Mouse (Mus musculus): ENCODE measurements at regions not wholly inside any gene's neighbourhood (a gene's known extent, or its start where the extent isn't known, plus 50 kb on each side); places are given as distances from the start of the nearest gene placed in this dataset.

DNA sequence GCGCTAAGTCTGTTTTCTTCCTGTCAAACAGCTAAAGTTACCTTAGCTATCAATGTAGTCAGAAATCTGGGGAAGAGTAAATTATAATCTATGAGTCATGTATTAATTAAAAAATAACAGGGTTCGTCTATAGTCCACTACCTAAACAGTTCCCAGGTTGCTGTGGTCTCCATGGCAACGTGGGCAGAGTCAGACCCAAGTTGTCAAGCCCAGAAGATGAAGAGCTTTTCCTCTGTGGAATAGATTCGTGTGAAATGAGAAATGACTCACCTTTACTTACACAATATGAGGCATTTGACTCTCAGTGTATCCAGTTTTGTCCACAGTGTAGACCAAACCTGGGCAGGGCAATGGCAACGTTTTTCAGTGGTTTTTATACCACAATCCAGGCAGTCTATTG is 149.2 kb downstream of the Tmem17 start:
- H3K79me2 ChIP-seq (ENCODE audit: control insufficient read depth, insufficient read depth), result no peaks in the 10 kb centered on the region
- H3K4me2 ChIP-seq (ENCODE audit: low read depth), result no peak overlapping the region
- H3K36me3 ChIP-seq (ENCODE audit: control insufficient read depth, insufficient read depth), result no peaks in the 10 kb centered on the region
- no peak overlapping the region for H3K4me3 ChIP-seq
- H3K27me3 ChIP-seq (ENCODE audit: control insufficient read depth, insufficient read depth, insufficient read length), result no peaks in the 10 kb centered on the region
- no peak for TF ChIP-seq USF1 (IDR thresholded peaks at IDR 0.05; ENCODE audit: low read depth)
- TF ChIP-seq MYOG (IDR thresholded peaks at IDR 0.05; ENCODE audit: control insufficient read depth in 1 of 3, insufficient read depth in 1 of 3, insufficient read length in 2 of 3, low read depth in 2 of 3), result no peak
- no peak for TF ChIP-seq MAX (IDR thresholded peaks at IDR 0.05; ENCODE audit: low read depth)
- TF ChIP-seq POLR2AphosphoS2 (IDR thresholded peaks at IDR 0.05; ENCODE audit: insufficient read length, low read depth), result no peak
- TF ChIP-seq SRF (IDR thresholded peaks at IDR 0.05; ENCODE audit: control insufficient read depth, insufficient read length, low read depth), result no peak
- no peak for TF ChIP-seq CEBPB (IDR thresholded peaks at IDR 0.05; ENCODE audit: insufficient read depth, poor library complexity, severe bottlenecking)
- TF ChIP-seq POLR2A (IDR thresholded peaks at IDR 0.05; ENCODE audit: insufficient read length, low read depth), result no peak
- no peak for TF ChIP-seq REST (IDR thresholded peaks at IDR 0.05; ENCODE audit: insufficient read depth, insufficient read length)
- no peak for TF ChIP-seq MYOD1 (IDR thresholded peaks at IDR 0.05; ENCODE audit: control insufficient read depth in 1 of 3, insufficient read length in 2 of 3, low read depth in 2 of 3)
- no peak overlapping the region for H3ac ChIP-seq (ENCODE audit: control insufficient read depth, insufficient read length)

DNA sequence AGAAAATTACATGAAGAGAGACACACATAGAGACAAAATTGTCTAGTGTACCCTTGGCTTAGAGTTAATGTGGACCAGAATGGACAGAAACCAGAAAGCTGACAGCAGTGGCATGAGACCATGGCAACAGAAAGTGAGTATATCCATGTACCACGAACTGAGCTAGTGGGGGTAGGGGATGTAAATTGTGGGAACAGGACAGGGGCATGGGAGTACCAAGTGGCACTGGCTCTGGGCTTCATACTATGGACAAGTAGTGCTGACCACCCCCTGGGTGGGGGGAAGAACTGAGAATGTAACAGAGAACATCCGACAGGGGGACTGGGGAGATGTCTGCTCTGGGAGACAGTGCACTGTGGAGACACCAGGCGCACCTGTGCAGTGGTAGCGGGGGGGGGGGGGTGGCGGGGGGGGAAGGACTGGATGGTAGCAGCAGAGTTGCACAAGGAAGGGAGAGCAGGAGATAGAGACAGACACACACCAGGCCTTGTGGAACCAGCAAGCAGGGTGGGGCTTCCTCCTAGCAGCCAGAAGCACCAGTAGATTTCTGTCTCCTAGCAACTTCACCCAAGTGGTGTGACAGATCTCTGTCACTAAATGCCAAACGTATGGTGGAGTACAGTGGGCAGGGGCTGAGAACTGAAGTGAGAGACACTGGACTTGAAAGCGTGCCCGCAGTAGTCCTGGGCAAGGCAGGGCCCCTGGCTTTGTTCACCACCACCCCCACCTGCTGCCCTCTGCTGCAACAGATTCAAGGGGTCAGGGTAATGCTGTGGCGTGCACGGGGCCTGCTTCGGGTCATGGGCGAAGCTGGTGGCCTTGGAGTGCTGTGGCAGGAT is 150.0 kb downstream of the Tmem17 start:
- H3K27me3 ChIP-seq (ENCODE audit: control insufficient read depth, insufficient read depth, insufficient read length), result no peaks in the 10 kb centered on the region

DNA sequence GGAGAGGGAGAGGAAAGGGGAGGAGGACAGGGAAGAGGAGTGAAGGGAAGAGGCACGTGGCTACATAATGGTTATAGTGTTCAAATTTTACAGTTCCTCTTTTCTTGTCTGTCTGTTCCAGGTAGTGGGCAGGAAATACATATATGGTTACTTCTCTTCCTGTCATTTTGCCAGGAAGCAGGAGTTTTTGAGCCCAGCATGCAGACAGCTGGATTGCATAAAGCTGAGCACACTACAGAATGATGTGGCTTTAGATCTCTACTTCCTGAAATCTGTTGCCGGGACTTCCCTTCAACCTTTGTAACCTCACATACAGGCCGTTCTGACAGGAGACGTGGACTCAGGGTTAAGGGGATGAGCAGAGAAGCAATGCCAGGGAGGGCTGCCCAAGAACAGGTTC is 154.1 kb downstream of the Tmem17 start:
- H3ac ChIP-seq (ENCODE audit: control insufficient read depth, insufficient read length), result no peak overlapping the region
- no peaks in the 10 kb centered on the region for H3K36me3 ChIP-seq (ENCODE audit: control insufficient read depth, insufficient read depth)
- no peaks in the 10 kb centered on the region for H3K27me3 ChIP-seq (ENCODE audit: control insufficient read depth, insufficient read depth, insufficient read length)
- H3K79me2 ChIP-seq (ENCODE audit: control insufficient read depth, insufficient read depth), result no peaks in the 10 kb centered on the region
- TF ChIP-seq SRF (IDR thresholded peaks at IDR 0.05; ENCODE audit: control insufficient read depth, insufficient read length, low read depth) (no peak), CEBPB (IDR thresholded peaks at IDR 0.05; ENCODE audit: insufficient read depth, poor library complexity, severe bottlenecking) (no peak), POLR2A (IDR thresholded peaks at IDR 0.05; ENCODE audit: insufficient read length, low read depth) (no peak), REST (IDR thresholded peaks at IDR 0.05; ENCODE audit: insufficient read depth, insufficient read length) (no peak), TCF12 (IDR thresholded peaks at IDR 0.05; ENCODE audit: insufficient read depth, poor library complexity, severe bottlenecking) (no peak), MYOD1 (IDR thresholded peaks at IDR 0.05; ENCODE audit: control insufficient read depth in 1 of 3, insufficient read length in 2 of 3, low read depth in 2 of 3) (no peak), E2F4 (IDR thresholded peaks at IDR 0.05; ENCODE audit: insufficient read depth) (no peak), MYOG (IDR thresholded peaks at IDR 0.05; ENCODE audit: control insufficient read depth in 1 of 3, insufficient read depth in 1 of 3, insufficient read length in 2 of 3, low read depth in 2 of 3) (no peak), USF1 (IDR thresholded peaks at IDR 0.05; ENCODE audit: low read depth) (no peak)
- no peak overlapping the region for H3K4me2 ChIP-seq (ENCODE audit: low read depth)
- H3K4me3 ChIP-seq, result no peak overlapping the region

More for the DNA sequence above, 150.0 kb downstream of the Tmem17 start:
- Histone ChIP-seq H3K4me2 (ENCODE audit: low read depth) (no peak overlapping the region), H3K36me3 (ENCODE audit: control insufficient read depth, insufficient read depth) (no peaks in the 10 kb centered on the region), H3K79me2 (ENCODE audit: control insufficient read depth, insufficient read depth) (no peaks in the 10 kb centered on the region), H3K4me3 (no peak overlapping the region), H3ac (ENCODE audit: control insufficient read depth, insufficient read length) (no peak overlapping the region)
- TF ChIP-seq POLR2AphosphoS2 (IDR thresholded peaks at IDR 0.05; ENCODE audit: insufficient read length, low read depth), result no peak
- no peak for TF ChIP-seq POLR2A (IDR thresholded peaks at IDR 0.05; ENCODE audit: insufficient read length, low read depth)
- no peak for TF ChIP-seq TCF12 (IDR thresholded peaks at IDR 0.05; ENCODE audit: insufficient read depth, poor library complexity, severe bottlenecking)
- TF ChIP-seq CEBPB (IDR thresholded peaks at IDR 0.05; ENCODE audit: insufficient read depth, poor library complexity, severe bottlenecking), result no peak
- no peak for TF ChIP-seq REST (IDR thresholded peaks at IDR 0.05; ENCODE audit: insufficient read depth, insufficient read length)
- no peak for TF ChIP-seq SRF (IDR thresholded peaks at IDR 0.05; ENCODE audit: control insufficient read depth, insufficient read length, low read depth)
- no peak for TF ChIP-seq MAX (IDR thresholded peaks at IDR 0.05; ENCODE audit: low read depth)
- TF ChIP-seq TCF3 (IDR thresholded peaks at IDR 0.05; ENCODE audit: insufficient read length, low read depth), result no peak
- no peak for TF ChIP-seq USF1 (IDR thresholded peaks at IDR 0.05; ENCODE audit: low read depth)
- no peak for TF ChIP-seq MYOD1 (IDR thresholded peaks at IDR 0.05; ENCODE audit: control insufficient read depth in 1 of 3, insufficient read length in 2 of 3, low read depth in 2 of 3)
- TF ChIP-seq MYOG (IDR thresholded peaks at IDR 0.05; ENCODE audit: control insufficient read depth in 1 of 3, insufficient read depth in 1 of 3, insufficient read length in 2 of 3, low read depth in 2 of 3), result no peak
- no peak for TF ChIP-seq E2F4 (IDR thresholded peaks at IDR 0.05; ENCODE audit: insufficient read depth)

DNA sequence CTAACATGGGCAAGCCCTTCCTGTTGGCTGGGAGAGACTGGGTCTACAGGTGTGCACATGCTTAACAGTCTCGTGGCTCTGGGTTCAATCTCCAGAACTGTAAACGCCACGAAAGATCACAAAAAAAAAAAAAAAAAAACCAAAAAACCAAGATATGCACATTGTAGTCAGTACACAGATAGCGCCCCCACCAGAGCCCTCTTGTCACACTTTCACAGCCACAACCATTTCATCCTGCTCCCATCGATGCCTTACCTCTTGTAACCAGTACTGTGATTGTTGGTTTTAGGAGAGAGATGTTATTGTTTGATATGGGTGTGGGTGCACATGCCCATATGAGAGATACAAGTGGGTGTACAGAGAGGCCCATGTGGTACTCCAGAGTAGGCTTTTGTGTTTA is 154.5 kb downstream of the Tmem17 start:
- H3K27me3 ChIP-seq (ENCODE audit: control insufficient read depth, insufficient read depth, insufficient read length), result no peaks in the 10 kb centered on the region
- H3ac ChIP-seq (ENCODE audit: control insufficient read depth, insufficient read length), result no peak overlapping the region
- TF ChIP-seq REST (IDR thresholded peaks at IDR 0.05; ENCODE audit: insufficient read depth, insufficient read length), result no peak
- TF ChIP-seq CEBPB (IDR thresholded peaks at IDR 0.05; ENCODE audit: insufficient read depth, poor library complexity, severe bottlenecking), result no peak
- no peak for TF ChIP-seq MAX (IDR thresholded peaks at IDR 0.05; ENCODE audit: low read depth)
- no peak for TF ChIP-seq POLR2A (IDR thresholded peaks at IDR 0.05; ENCODE audit: insufficient read length, low read depth)
- no peak for TF ChIP-seq POLR2AphosphoS2 (IDR thresholded peaks at IDR 0.05; ENCODE audit: insufficient read length, low read depth)
- TF ChIP-seq USF1 (IDR thresholded peaks at IDR 0.05; ENCODE audit: low read depth), result no peak
- TF ChIP-seq TCF12 (IDR thresholded peaks at IDR 0.05; ENCODE audit: insufficient read depth, poor library complexity, severe bottlenecking), result no peak
- TF ChIP-seq SRF (IDR thresholded peaks at IDR 0.05; ENCODE audit: control insufficient read depth, insufficient read length, low read depth), result no peak
- TF ChIP-seq TCF3 (IDR thresholded peaks at IDR 0.05; ENCODE audit: insufficient read length, low read depth), result no peak
- TF ChIP-seq MYOG (IDR thresholded peaks at IDR 0.05; ENCODE audit: control insufficient read depth in 1 of 3, insufficient read depth in 1 of 3, insufficient read length in 2 of 3, low read depth in 2 of 3), result no peak
- TF ChIP-seq E2F4 (IDR thresholded peaks at IDR 0.05; ENCODE audit: insufficient read depth), result no peak
- TF ChIP-seq MYOD1 (IDR thresholded peaks at IDR 0.05; ENCODE audit: control insufficient read depth in 1 of 3, insufficient read length in 2 of 3, low read depth in 2 of 3), result no peak
- H3K4me2 ChIP-seq (ENCODE audit: low read depth), result no peak overlapping the region
- H3K4me3 ChIP-seq, result no peak overlapping the region
- H3K79me2 ChIP-seq (ENCODE audit: control insufficient read depth, insufficient read depth), result no peaks in the 10 kb centered on the region
- H3K36me3 ChIP-seq (ENCODE audit: control insufficient read depth, insufficient read depth), result no peaks in the 10 kb centered on the region
